Mouse (Mus musculus) midbrain, postnatal 0 days (tissue): ENCODE results near the gene Elobl. TPM values are rescaled to one million over a fixed set of nuclear protein-coding genes. Genes with fewer than 3 reads are reported as not detected.
A peak's percentile ranks its signal among the peaks of the same experiment; 100 is the strongest.

Experiments used
- ATAC-seq: fragments of 200-750 bp; cut with Nextera tagmentation; 2 replicates; pipeline ENCODE4 v1.8.0; 2017; ENCODE audit warnings: moderate number of reproducible peaks, mild to moderate bottlenecking, moderate TSS enrichment, moderate library complexity; ENCODE audit not compliant: low FRiP score
- DNase-seq: peaks from one replicate; pipeline ENCODE4 v3.0.0-alpha.2; 2015; ENCODE audit warnings: low spot score
- H3K27ac ChIP-seq: fragments of 300-500 bp; sonication (generic); 2 replicates; pipeline ENCODE4 v1.5.1; 2014; ENCODE audit warnings: low read depth, mild to moderate bottlenecking, low read length, mixed read lengths
- H3K27me3 ChIP-seq: fragments of 300-500 bp; sonication (generic); 2 replicates; pipeline ENCODE4 v1.6.1; 2014; ENCODE audit warnings: low read length, control low read depth, mixed read lengths; ENCODE audit not compliant: insufficient read depth
- H3K36me3 ChIP-seq: fragments of 300-500 bp; sonication (generic); 2 replicates; pipeline ENCODE4 v1.6.1; 2014; ENCODE audit warnings: low read length, control low read depth, mixed read lengths; ENCODE audit not compliant: insufficient read depth
- H3K4me1 ChIP-seq: fragments of 300-500 bp; sonication (generic); 2 replicates; pipeline ENCODE4 v1.6.1; 2014; ENCODE audit warnings: mild to moderate bottlenecking, control low read depth, antibody characterized with exemption, low read length, mixed read lengths; ENCODE audit not compliant: insufficient read depth
- H3K4me2 ChIP-seq: fragments of 300-500 bp; sonication (generic); 2 replicates; pipeline ENCODE4 v1.6.1; 2014; ENCODE audit warnings: low read depth, mild to moderate bottlenecking, low read length, mixed read lengths; ENCODE audit not compliant: poor library complexity, severe bottlenecking
- H3K4me3 ChIP-seq: fragments of 300-500 bp; sonication (generic); 2 replicates; pipeline ENCODE4 v1.5.1; 2014; ENCODE audit warnings: low read depth, mild to moderate bottlenecking, low read length, moderate library complexity
- H3K9ac ChIP-seq: fragments of 300-500 bp; sonication (generic); replicated peaks from 2 replicates; pipeline ENCODE4 v1.6.1; 2014; ENCODE audit warnings: mild to moderate bottlenecking, low read length, moderate library complexity, mixed read lengths; ENCODE audit not compliant: poor library complexity, severe bottlenecking
- H3K9me3 ChIP-seq: fragments of 300-500 bp; sonication (generic); 2 replicates; pipeline ENCODE4 v1.6.1; 2016; ENCODE audit warnings: low read length, control low read depth
- CTCF ChIP-seq: IDR thresholded peaks from 2 replicates; pipeline ENCODE4 v1.5.1; 2016; ENCODE audit warnings: antibody characterized with exemption, mild to moderate bottlenecking
- WGBS: fragments of 180-500 bp; shearing (Covaris S2); extraction: QIAGEN DNeasy Blood & Tissue Kit; methylation state at CpG from one replicate; pipeline ENCODE4 v1.1.7; 2014; 5-methylcytosine and 5-hydroxymethylcytosine counted together
- polyA plus RNA-seq: library from polyadenylated mRNA; unstranded; fragments of >200 nt; fragmentation: Nextera tagmentation; extraction: Ambion mirVana; gene quantifications from 2 replicates; pipeline ENCODE4 v1.2.1, GENCODE M21; 2015
- total RNA-seq: library from RNA; depleted of rRNA; stranded (reverse); fragments of >200 nt; gene quantifications from 2 replicates; pipeline ENCODE4 v1.2.3, GENCODE M21; 2014

Elobl gene
- total and polyA plus RNA-seq, 2 experiments from 2014 or later: 0.44 TPM; not detected in 1

DNA sequence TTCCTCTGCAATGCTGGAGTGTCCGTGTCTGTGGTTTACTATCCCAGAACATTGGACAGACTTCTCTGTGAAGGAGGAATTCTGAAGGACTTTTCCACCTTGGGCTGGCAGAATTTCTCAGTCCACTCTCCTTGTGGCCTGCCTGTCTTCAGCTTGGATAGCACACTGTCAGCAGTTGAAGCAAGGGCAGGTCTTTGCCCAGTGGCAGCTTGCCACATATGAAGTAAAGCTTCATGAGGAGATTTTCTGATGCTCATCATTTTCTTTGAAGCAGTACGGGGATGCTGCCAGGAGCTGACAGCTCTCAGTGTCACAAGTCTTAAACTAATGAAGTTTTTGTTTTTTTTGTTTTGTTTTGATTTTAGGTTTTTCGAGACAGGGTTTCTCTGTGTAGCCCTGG lies 7.9 kb downstream of the Elobl start:
- H3K27me3 ChIP-seq: no peaks in the 10 kb centered on the region
- no peaks in the 10 kb centered on the region for H3K4me1 ChIP-seq
- ATAC-seq (no peak), DNase-seq (no peak)
- WGBS: 75% methylated on average over 3 of the region's 3 CpGs
- no peak overlapping the region for H3K9ac ChIP-seq
- no peak overlapping the region for H3K4me3 ChIP-seq
- H3K4me2 ChIP-seq: no peak overlapping the region
- TF ChIP-seq CTCF: no peak
- no peak overlapping the region for H3K27ac ChIP-seq
- H3K9me3 ChIP-seq: no peaks in the 10 kb centered on the region
- H3K36me3 ChIP-seq: no peaks in the 10 kb centered on the region

DNA sequence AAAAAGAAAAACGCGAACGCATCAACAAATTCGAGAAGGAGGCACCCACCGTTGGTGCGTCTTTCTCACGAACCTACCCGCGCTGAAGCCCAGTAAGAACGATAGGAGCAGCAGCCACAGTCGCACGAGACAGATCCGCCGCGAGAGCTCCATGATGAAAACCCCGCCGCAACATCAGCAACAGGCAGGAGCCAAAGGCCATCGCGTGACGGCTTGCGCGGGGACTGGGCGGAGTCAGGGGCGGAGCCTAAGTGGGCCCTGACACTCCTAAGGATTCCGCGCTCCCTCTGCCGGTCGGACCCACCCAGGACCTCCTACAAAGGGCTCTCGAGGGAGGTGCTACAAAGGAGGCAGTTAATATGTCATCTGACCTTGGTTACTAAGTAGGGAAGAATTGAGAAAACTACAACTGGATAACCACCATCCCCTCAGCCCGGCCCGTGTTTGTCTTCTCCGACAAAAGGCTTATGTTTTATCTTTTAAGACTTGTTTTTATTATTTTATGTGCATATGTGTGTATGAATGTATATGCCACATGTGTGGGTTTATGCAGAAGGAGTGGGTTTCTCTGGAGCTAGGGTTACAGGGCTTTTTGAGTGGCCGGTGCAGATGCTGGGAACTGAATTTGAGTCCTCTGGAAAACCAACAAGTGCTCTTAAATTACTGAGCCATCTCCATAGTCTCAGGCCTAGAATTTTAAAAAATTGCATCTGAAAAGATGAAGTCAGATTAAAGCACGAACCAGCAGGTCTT lies 11.3 kb downstream of the Elobl start, which contains the start of gene Scpep1:
Scpep1 (minus strand) TSS at position 249 of the 753 bp plus-strand sequence.
- 4% methylated on average over 34 of the region's 34 CpGs for WGBS
- Histone ChIP-seq H3K27ac (peak within 1 kb of the TSS; percentile 68), H3K9me3 (no peaks in the 10 kb centered on the region), H3K27me3 (no peaks in the 10 kb centered on the region), H3K4me1 (no peaks in the 10 kb centered on the region), H3K4me2 (peak within 1 kb of the TSS; percentile 49), H3K4me3 (peak within 1 kb of the TSS; percentile 46), H3K9ac (peak within 1 kb of the TSS; percentile 66), H3K36me3 (peaks cover 5% of the 10 kb centered on the region; the same call in 1 of the 2 replicates)
- TF ChIP-seq CTCF: peak; percentile 86
- ATAC-seq (peak; percentile 93), DNase-seq (peak; percentile 97)

DNA sequence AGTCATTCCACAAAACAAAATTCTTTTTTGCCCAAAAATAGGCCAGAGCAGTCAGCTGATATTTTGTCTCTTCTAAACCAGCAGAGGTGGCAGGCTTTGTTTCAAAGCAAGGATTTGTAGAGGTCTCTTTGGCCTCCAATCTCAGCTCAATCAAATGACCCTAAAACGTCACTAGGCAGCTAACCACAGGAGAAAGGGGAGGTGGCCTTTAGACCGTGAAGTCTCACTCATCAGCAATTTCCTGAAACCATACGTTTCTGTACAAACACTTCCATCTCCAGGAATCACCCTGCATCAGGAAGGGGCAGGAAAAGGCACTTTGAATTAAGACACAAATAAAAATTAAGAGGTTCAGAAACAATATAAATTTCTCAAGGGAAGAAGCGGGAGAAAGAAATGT lies 11.9 kb downstream of the Elobl start:
- H3K4me2 ChIP-seq: peak overlapping the region; percentile 49
- no peaks in the 10 kb centered on the region for H3K9me3 ChIP-seq
- peak overlapping the region; percentile 68 for H3K27ac ChIP-seq
- no peaks in the 10 kb centered on the region for H3K4me1 ChIP-seq
- peak overlapping the region; percentile 46 for H3K4me3 ChIP-seq
- H3K36me3 ChIP-seq: peaks cover 5% of the 10 kb centered on the region; the same call in 1 of the 2 replicates
- H3K9ac ChIP-seq: peak overlapping the region; percentile 66
- DNase-seq: peak; percentile 51
- peak; percentile 34; the same call in 1 of the 2 replicates for ATAC-seq
- H3K27me3 ChIP-seq: no peaks in the 10 kb centered on the region
- no peak for TF ChIP-seq CTCF
- 1% methylated on average over 4 of the region's 4 CpGs for WGBS

DNA sequence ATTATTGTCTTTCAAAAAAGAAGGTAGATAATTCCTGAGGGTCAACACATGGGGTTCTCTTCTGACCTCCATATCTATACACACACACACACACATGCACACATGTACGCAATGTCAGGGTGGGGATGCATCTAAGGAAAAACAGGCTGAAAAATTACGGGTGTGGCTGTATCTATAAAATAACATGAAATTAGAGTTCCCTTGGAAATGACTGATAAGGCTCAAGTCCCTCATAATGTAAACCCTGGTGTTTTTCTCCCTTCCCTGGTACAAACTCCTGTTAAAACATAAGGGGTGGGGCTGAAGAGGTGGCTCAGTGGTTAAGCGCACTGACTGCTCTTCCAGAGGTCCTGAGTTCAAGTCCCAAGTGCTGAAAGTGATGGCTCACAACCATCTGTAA lies 13.1 kb downstream of the Elobl start:
- H3K4me1 ChIP-seq: no peaks in the 10 kb centered on the region
- no peak for DNase-seq
- no peaks in the 10 kb centered on the region for H3K27me3 ChIP-seq
- ATAC-seq: no peak
- no peaks in the 10 kb centered on the region for H3K9me3 ChIP-seq
- H3K4me2 ChIP-seq: peak overlapping the region; percentile 49
- no peak overlapping the region for H3K9ac ChIP-seq
- H3K4me3 ChIP-seq: no peak overlapping the region
- H3K36me3 ChIP-seq: peaks cover 9% of the 10 kb centered on the region; the same call in 1 of the 2 replicates
- no peak overlapping the region for H3K27ac ChIP-seq
- TF ChIP-seq CTCF: no peak
- WGBS: 96% methylated on average over 3 of the region's 3 CpGs

DNA sequence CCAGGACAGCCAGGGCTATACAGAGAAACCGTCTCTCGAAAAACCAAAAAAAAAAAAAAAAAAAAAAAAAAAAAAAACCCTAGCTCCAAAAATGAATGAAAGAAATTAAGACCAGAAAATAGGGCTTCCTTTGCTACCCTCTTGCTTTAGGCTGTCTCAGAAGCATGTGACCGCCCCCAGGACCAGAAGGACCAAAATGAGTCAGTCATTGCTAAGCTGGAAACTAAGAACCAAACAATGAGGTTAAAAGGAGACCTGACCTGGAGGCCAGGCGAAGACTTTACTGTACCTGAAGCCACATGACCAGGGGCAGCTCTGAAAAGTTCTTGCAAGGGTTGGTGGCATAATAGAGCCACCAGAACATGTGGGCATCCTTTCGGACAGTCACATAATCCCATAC lies 14.6 kb downstream of the Elobl start:
- peaks cover 10% of the 10 kb centered on the region; the same call in 1 of the 2 replicates for H3K36me3 ChIP-seq
- DNase-seq: no peak
- H3K27me3 ChIP-seq: no peaks in the 10 kb centered on the region
- no peak overlapping the region for H3K27ac ChIP-seq
- no peak overlapping the region for H3K4me2 ChIP-seq
- H3K9me3 ChIP-seq: no peaks in the 10 kb centered on the region
- H3K9ac ChIP-seq: no peak overlapping the region
- WGBS: 98% methylated on average over 5 of the region's 5 CpGs
- no peak for TF ChIP-seq CTCF
- no peak for ATAC-seq
- H3K4me3 ChIP-seq: no peak overlapping the region
- H3K4me1 ChIP-seq: no peaks in the 10 kb centered on the region

DNA sequence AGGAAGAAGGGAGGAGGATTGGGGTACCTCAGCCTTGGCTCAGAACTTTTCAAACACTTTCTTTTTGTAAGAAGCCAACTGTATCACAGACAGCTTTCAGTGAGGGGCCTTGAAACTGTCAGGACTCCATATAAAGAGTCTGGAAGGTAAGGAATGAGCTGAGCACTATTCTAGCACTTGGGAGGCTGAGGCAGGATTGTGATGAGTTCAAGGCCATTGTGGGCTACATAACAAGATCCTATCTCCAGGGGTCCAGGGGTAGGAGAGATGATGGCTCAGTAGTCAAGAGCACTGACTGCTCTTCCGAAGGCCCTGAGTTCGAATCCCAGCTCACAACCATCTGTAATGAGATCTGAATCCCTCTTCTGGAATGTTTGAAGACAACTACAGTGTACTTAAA lies 15.2 kb downstream of the Elobl start:
- peaks cover 15% of the 10 kb centered on the region for H3K36me3 ChIP-seq
- ATAC-seq: no peak
- no peak for TF ChIP-seq CTCF
- H3K27me3 ChIP-seq: no peaks in the 10 kb centered on the region
- no peak for DNase-seq
- no peak overlapping the region for H3K4me3 ChIP-seq
- H3K27ac ChIP-seq: no peak overlapping the region
- WGBS: 93% methylated on average over 2 of the region's 2 CpGs
- H3K9ac ChIP-seq: no peak overlapping the region
- no peak overlapping the region for H3K4me2 ChIP-seq
- no peaks in the 10 kb centered on the region for H3K4me1 ChIP-seq
- no peaks in the 10 kb centered on the region for H3K9me3 ChIP-seq
